In the genomic region with DNA sequence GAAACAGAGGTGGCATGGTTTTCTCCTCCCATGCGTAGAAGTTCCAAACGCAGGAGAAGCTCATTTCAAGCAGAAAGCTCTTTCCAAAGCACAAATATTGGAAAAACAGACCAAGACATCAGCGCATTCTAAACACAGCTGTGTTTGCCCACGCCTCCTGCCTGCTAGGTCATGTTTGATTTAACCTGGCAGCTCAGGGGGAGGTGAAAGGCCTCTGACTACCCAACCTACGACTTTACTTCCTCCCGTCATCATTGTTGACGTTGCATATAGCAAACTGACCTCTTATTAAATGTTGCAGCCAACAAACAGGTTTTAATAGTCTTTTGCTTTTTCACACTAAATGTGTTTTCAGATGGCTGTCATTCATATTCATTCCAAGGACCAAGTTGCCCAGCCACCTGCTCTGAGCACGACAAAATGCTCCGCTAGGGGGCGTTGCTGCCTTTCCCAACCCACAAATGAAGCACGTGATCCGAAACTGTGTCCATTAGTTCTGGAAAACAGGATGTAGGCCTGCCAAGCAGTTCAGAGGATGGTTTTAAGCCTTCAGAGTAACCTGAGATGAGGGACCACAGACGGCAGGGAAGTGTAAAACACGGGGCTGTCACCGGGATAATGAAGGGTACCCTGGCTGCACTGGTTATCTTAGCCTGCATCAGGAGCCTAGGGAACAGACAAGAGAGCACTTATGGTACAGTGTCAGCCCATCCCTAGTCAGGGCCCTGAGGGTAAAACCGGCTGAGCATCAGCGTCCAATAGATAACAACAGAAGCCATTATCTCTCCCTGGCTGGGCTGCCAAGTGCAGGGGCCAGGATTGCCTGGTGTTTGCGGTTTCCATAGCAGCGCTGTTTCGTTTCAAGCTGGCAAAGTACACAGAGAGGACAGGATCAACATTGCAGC, we compare ENCODE assay signal across 8 mouse cellular contexts.
DNase-seq lines count a peak whose midpoint lies in the region; ATAC-seq and TF ChIP-seq lines count a peak whose summit lies in the region.

No protein-coding gene starts in this region.

- peak; percentile 64 for TF ChIP-seq CTCF in heart, postnatal 0 days (IDR thresholded peaks at IDR 0.05; ENCODE audit: low read depth)
- TF ChIP-seq CTCF in olfactory bulb, adult 2 months (IDR thresholded peaks at IDR 0.05; ENCODE audit: insufficient read depth, low read depth, low read length), result peak; percentile 26; the same call in 1 of the 2 replicates

- peak overlapping the region; percentile 10; the same call in 1 of the 2 replicates for H3K4me2 ChIP-seq in forebrain, embryonic 13.5 days
- H3K4me2 ChIP-seq in heart, postnatal 0 days (ENCODE audit: low read depth, low read length), result 0 out of 2 replicates have a peak overlapping the region, but pooled peaks have one; percentile 1
- H3K4me2 ChIP-seq in liver, embryonic 15.5 days, result peak overlapping the region; percentile 65

- no peaks in the 10 kb centered on the region for H3K36me3 ChIP-seq in forebrain, embryonic 13.5 days (ENCODE audit: poor library complexity, severe bottlenecking)
- H3K36me3 ChIP-seq in heart, postnatal 0 days (replicated peaks; ENCODE audit: control insufficient read depth, insufficient read depth, low read length), result no peaks in the 10 kb centered on the region
- no peaks in the 10 kb centered on the region for H3K36me3 ChIP-seq in liver, embryonic 15.5 days (replicated peaks)

- no peaks in the 10 kb centered on the region for H3K9me3 ChIP-seq in forebrain, embryonic 13.5 days (replicated peaks)
- H3K9me3 ChIP-seq in heart, postnatal 0 days (replicated peaks; ENCODE audit: control insufficient read depth, low read length), result no peaks in the 10 kb centered on the region
- H3K9me3 ChIP-seq in liver, embryonic 15.5 days (replicated peaks), result no peaks in the 10 kb centered on the region

- H3K27ac ChIP-seq in forebrain, embryonic 13.5 days, result peak overlapping the region; percentile 42
- no peak overlapping the region for H3K27ac ChIP-seq in heart, postnatal 0 days (ENCODE audit: low read depth)
- H3K27ac ChIP-seq in liver, embryonic 15.5 days (replicated peaks), result peak overlapping the region; percentile 81
- no peak overlapping the region for H3K27ac ChIP-seq in olfactory bulb, adult 2 months (ENCODE audit: insufficient read depth, low read depth, low read length)

- ATAC-seq in forebrain, embryonic 13.5 days, result peak; percentile 84
- peak; percentile 92 for ATAC-seq in heart, postnatal 0 days (ENCODE audit: insufficient read depth, low read depth)
- peak; percentile 95 for ATAC-seq in liver, embryonic 15.5 days (ENCODE audit: insufficient read depth)
- no peak for ATAC-seq in monocyte, adult 5-6 weeks (replicated peaks; ENCODE audit: insufficient number of reproducible peaks, low FRiP score, low TSS enrichment, poor library complexity, severe bottlenecking)

- 53% methylated on average over 20 of the region's 20 CpGs for WGBS in forebrain, embryonic 13.5 days
- 33% methylated on average over 20 of the region's 20 CpGs for WGBS in heart, postnatal 0 days
- WGBS in liver, embryonic 15.5 days (ENCODE audit: insufficient replicate concordance), result 21% methylated on average over 20 of the region's 20 CpGs
- WGBS in olfactory bulb, adult 2 months, result 30% methylated on average over 20 of the region's 20 CpGs

- peak; percentile 69 for DNase-seq in MEL-GATA-1-ER (ENCODE audit: extremely low read depth, low read depth)
- DNase-seq in cerebellum, adult 11 months, result peak; percentile 32
- DNase-seq in heart, postnatal 0 days (ENCODE audit: low spot score), result peak; percentile 78
- peak; percentile 70 to 80 for DNase-seq in kidney, postnatal 4 days

- peaks cover 14% of the 10 kb centered on the region for H3K4me1 ChIP-seq in forebrain, embryonic 13.5 days
- 0 out of 2 replicates have a peak, but pooled peaks cover 7% of the 10 kb centered on the region for H3K4me1 ChIP-seq in heart, postnatal 0 days (ENCODE audit: control insufficient read depth, insufficient read depth)
- H3K4me1 ChIP-seq in liver, embryonic 15.5 days (replicated peaks), result peaks cover 57% of the 10 kb centered on the region
- H3K4me1 ChIP-seq in olfactory bulb, adult 2 months (ENCODE audit: control insufficient read depth, insufficient read depth, low read length), result peaks cover 9% of the 10 kb centered on the region

- H3K9ac ChIP-seq in forebrain, embryonic 13.5 days, result no peak overlapping the region
- H3K9ac ChIP-seq in heart, postnatal 0 days (replicated peaks; ENCODE audit: low read depth, low read length), result no peak overlapping the region
- peak overlapping the region; percentile 1; the same call in 1 of the 2 replicates for H3K9ac ChIP-seq in liver, embryonic 15.5 days

- H3K4me3 ChIP-seq in forebrain, embryonic 13.5 days, result no peak overlapping the region
- no peak overlapping the region for H3K4me3 ChIP-seq in heart, postnatal 0 days (ENCODE audit: low read depth, low read length)
- peak overlapping the region; percentile 37 for H3K4me3 ChIP-seq in liver, embryonic 15.5 days (replicated peaks)
- no peak overlapping the region for H3K4me3 ChIP-seq in olfactory bulb, adult 2 months (ENCODE audit: insufficient read depth, low read depth, low read length)

- no peak for TF ChIP-seq POLR2A in olfactory bulb, adult 2 months (IDR thresholded peaks at IDR 0.05; ENCODE audit: insufficient read depth, low read depth, low read length)

- H3K27me3 ChIP-seq in forebrain, embryonic 13.5 days, result no peaks in the 10 kb centered on the region
- no peaks in the 10 kb centered on the region for H3K27me3 ChIP-seq in heart, postnatal 0 days (ENCODE audit: control insufficient read depth, insufficient read depth, low read length)
- H3K27me3 ChIP-seq in liver, embryonic 15.5 days, result no peaks in the 10 kb centered on the region

- no peak; the same call in 1 of the 2 replicates for TF ChIP-seq EP300 in heart, postnatal 0 days (IDR thresholded peaks at IDR 0.05; ENCODE audit: low read depth)

Comparison
In these comparisons a context has a peak if more than half of its experiments do, and no peak if none do; other contexts are left out.
1. H3K27ac ChIP-seq: peak in forebrain, embryonic 13.5 days (single experiment) and liver, embryonic 15.5 days (single experiment); none in heart, postnatal 0 days (single experiment) and olfactory bulb, adult 2 months (single experiment).
2. H3K4me2 ChIP-seq: peak in every context shown above with its lines; median percentile 65 in liver, embryonic 15.5 days; 10 in forebrain, embryonic 13.5 days; 1 in heart, postnatal 0 days.
3. Peak in every context shown above with its lines, with median percentiles within 50 percentile points of each other: DNase-seq.